Mouse (Mus musculus) layer of hippocampus, postnatal 10 days (tissue): Measurements from ENCODE around the gene Zbtb2. TPM values are rescaled to one million over a fixed set of nuclear protein-coding genes. Genes with fewer than 3 reads are reported as not detected.

Experiments used
- DNase-seq, 2 experiments: peaks; one replicate each; pipeline ENCODE4 v3.0.0; 2021; ENCODE audit warnings: low spot score in 2 of 2
- total RNA-seq, 2 experiments: library from RNA; stranded (reverse); gene quantifications; 2 replicates each; pipeline ENCODE4 v1.2.3; 2021

Gene Zbtb2
- total RNA-seq, 2 experiments from 2014 or later, result 10.8 to 12.0 TPM

GRCm38 (mm10) chr10:4334039-4334683 lies 53.7 kb downstream of the Zbtb2 start:
- peak; percentile 45 to 58 for DNase-seq

GRCm38 (mm10) chr10:4333319-4333718 lies 54.6 kb downstream of the Zbtb2 start:
- DNase-seq, result peak; percentile 60 to 63

- DNase-seq, result no peak
Observed at GRCm38 (mm10) chr10:4332228-4332979, 55.5 kb downstream of the Zbtb2 start.

GRCm38 (mm10) chr10:4327716-4328115 lies 60.2 kb downstream of the Zbtb2 start:
- no peak for DNase-seq

- no peak for DNase-seq
Observed at GRCm38 (mm10) chr10:4325562-4325961, 62.3 kb downstream of the Zbtb2 start.

- no peak for DNase-seq
Observed at GRCm38 (mm10) chr10:4323885-4324284, 64.0 kb downstream of the Zbtb2 start.

Other genes with a start within 250 kb of the Zbtb2 start
- gene Akap12, start 121.7 kb downstream of the Zbtb2 start, total RNA-seq, result 10 to 100 TPM; 32.3 to 33.1 TPM
- 10 to 100 TPM; 22.4 to 23.2 TPM for gene Rmnd1, start 44.3 kb upstream of the Zbtb2 start, total RNA-seq
- 10 to 100 TPM; 10.8 to 11.1 TPM for gene Armt1, start 44.4 kb upstream of the Zbtb2 start, total RNA-seq
- under 1 TPM; 0.49 to 0.89 TPM for gene Ccdc170, start 94.4 kb upstream of the Zbtb2 start, total RNA-seq
- gene Esr1, start 223.5 kb upstream of the Zbtb2 start, total RNA-seq, result 1 to 10 TPM; 1.1 to 2.2 TPM